Mouse (Mus musculus): Measurements from ENCODE around the gene Fbrsl1. TPM values are rescaled to one million over a fixed set of nuclear protein-coding genes. Genes with fewer than 3 reads are reported as not detected.

Fbrsl1 gene
- polyA plus RNA-seq, 1 experiment, result 12.2 TPM

GRCm38 (mm10) chr5:110378181-110378583, 70.1 kb downstream of the Fbrsl1 start:
- H3K4me3 ChIP-seq (ENCODE audit: insufficient read depth, low read depth, low read length), result no peak overlapping the region
- no peak overlapping the region for H3K27ac ChIP-seq (replicated peaks; ENCODE audit: low read depth, low read length)
- no peaks in the 10 kb centered on the region for H3K4me1 ChIP-seq (ENCODE audit: control insufficient read depth, insufficient read depth, insufficient read length, low read length)

- H3K27ac ChIP-seq (replicated peaks; ENCODE audit: low read depth, low read length), result no peak overlapping the region
- H3K4me1 ChIP-seq (ENCODE audit: control insufficient read depth, insufficient read depth, insufficient read length, low read length), result no peaks in the 10 kb centered on the region
- H3K4me3 ChIP-seq (ENCODE audit: insufficient read depth, low read depth, low read length), result no peak overlapping the region
These were observed 71.4 kb downstream of the Fbrsl1 start for GRCm38 (mm10) chr5:110376802-110377433.

- no peak overlapping the region for H3K27ac ChIP-seq (replicated peaks; ENCODE audit: low read depth, low read length)
These were observed 84.3 kb downstream of the Fbrsl1 start for GRCm38 (mm10) chr5:110363822-110364545.

GRCm38 (mm10) chr5:110363179-110363821, 85.0 kb downstream of the Fbrsl1 start:
- Histone ChIP-seq H3K27ac (replicated peaks; ENCODE audit: low read depth, low read length) (0 out of 2 replicates have a peak overlapping the region, but pooled peaks have one; percentile 45), H3K4me3 (ENCODE audit: insufficient read depth, low read depth, low read length) (peak overlapping the region; percentile 49), H3K4me1 (ENCODE audit: control insufficient read depth, insufficient read depth, insufficient read length, low read length) (no peaks in the 10 kb centered on the region; the same call in 1 of the 2 replicates)

More at GRCm38 (mm10) chr5:110363822-110364545, 84.3 kb downstream of the Fbrsl1 start:
- peak overlapping the region; percentile 49 for H3K4me3 ChIP-seq (ENCODE audit: insufficient read depth, low read depth, low read length)
- no peaks in the 10 kb centered on the region; the same call in 1 of the 2 replicates for H3K4me1 ChIP-seq (ENCODE audit: control insufficient read depth, insufficient read depth, insufficient read length, low read length)

- peak overlapping the region; percentile 49 for H3K4me3 ChIP-seq (ENCODE audit: insufficient read depth, low read depth, low read length)
- no peaks in the 10 kb centered on the region; the same call in 1 of the 2 replicates for H3K4me1 ChIP-seq (ENCODE audit: control insufficient read depth, insufficient read depth, insufficient read length, low read length)
- no peak overlapping the region for H3K27ac ChIP-seq (replicated peaks; ENCODE audit: low read depth, low read length)
These were observed 85.5 kb downstream of the Fbrsl1 start for GRCm38 (mm10) chr5:110362813-110363178.

GRCm38 (mm10) chr5:110361465-110361864, 86.8 kb downstream of the Fbrsl1 start:
- no peak overlapping the region for H3K4me3 ChIP-seq (ENCODE audit: insufficient read depth, low read depth, low read length)
- no peak overlapping the region for H3K27ac ChIP-seq (replicated peaks; ENCODE audit: low read depth, low read length)
- H3K4me1 ChIP-seq (ENCODE audit: control insufficient read depth, insufficient read depth, insufficient read length, low read length), result no peaks in the 10 kb centered on the region; the same call in 1 of the 2 replicates

- no peak overlapping the region for H3K4me3 ChIP-seq (ENCODE audit: insufficient read depth, low read depth, low read length)
- no peaks in the 10 kb centered on the region for H3K4me1 ChIP-seq (ENCODE audit: control insufficient read depth, insufficient read depth, insufficient read length, low read length)
These were observed 90.6 kb downstream of the Fbrsl1 start for GRCm38 (mm10) chr5:110357531-110358179.

GRCm38 (mm10) chr5:110354716-110355115, 93.6 kb downstream of the Fbrsl1 start:
- Histone ChIP-seq H3K4me3 (ENCODE audit: insufficient read depth, low read depth, low read length) (no peak overlapping the region), H3K4me1 (ENCODE audit: control insufficient read depth, insufficient read depth, insufficient read length, low read length) (no peaks in the 10 kb centered on the region), H3K27ac (replicated peaks; ENCODE audit: low read depth, low read length) (no peak overlapping the region)

More at GRCm38 (mm10) chr5:110357531-110358179, 90.6 kb downstream of the Fbrsl1 start:
- no peak overlapping the region for H3K27ac ChIP-seq (replicated peaks; ENCODE audit: low read depth, low read length)

GRCm38 (mm10) chr5:110347006-110347405, 101.3 kb downstream of the Fbrsl1 start:
- no peak overlapping the region for H3K27ac ChIP-seq (replicated peaks; ENCODE audit: low read depth, low read length)
- no peaks in the 10 kb centered on the region for H3K4me1 ChIP-seq (ENCODE audit: control insufficient read depth, insufficient read depth, insufficient read length, low read length)
- no peak overlapping the region for H3K4me3 ChIP-seq (ENCODE audit: insufficient read depth, low read depth, low read length)

GRCm38 (mm10) chr5:110345553-110345952, 102.8 kb downstream of the Fbrsl1 start:
- Histone ChIP-seq H3K4me3 (ENCODE audit: insufficient read depth, low read depth, low read length) (no peak overlapping the region), H3K27ac (replicated peaks; ENCODE audit: low read depth, low read length) (no peak overlapping the region), H3K4me1 (ENCODE audit: control insufficient read depth, insufficient read depth, insufficient read length, low read length) (no peaks in the 10 kb centered on the region)

GRCm38 (mm10) chr5:110344524-110344923, 103.8 kb downstream of the Fbrsl1 start, which contains the start of gene Lrcol1:
Gene Lrcol1 (plus strand): TSS chr5:110344730.
- no peak within 1 kb of the TSS for H3K4me3 ChIP-seq (ENCODE audit: insufficient read depth, low read depth, low read length)
- H3K27ac ChIP-seq (replicated peaks; ENCODE audit: low read depth, low read length), result no peak within 1 kb of the TSS

GRCm38 (mm10) chr5:110342648-110343284, 105.5 kb downstream of the Fbrsl1 start, which contains the start of gene P2rx2:
Gene P2rx2 (minus strand): TSS chr5:110343212.
- H3K27ac ChIP-seq (replicated peaks; ENCODE audit: low read depth, low read length), result no peak within 1 kb of the TSS
- no peaks in the 10 kb centered on the region for H3K4me1 ChIP-seq (ENCODE audit: control insufficient read depth, insufficient read depth, insufficient read length, low read length)
- peak within 1 kb of the TSS; percentile 46 for H3K4me3 ChIP-seq (ENCODE audit: insufficient read depth, low read depth, low read length)

More at GRCm38 (mm10) chr5:110344524-110344923, 103.8 kb downstream of the Fbrsl1 start, which contains the start of gene Lrcol1:
- H3K4me1 ChIP-seq (ENCODE audit: control insufficient read depth, insufficient read depth, insufficient read length, low read length), result no peaks in the 10 kb centered on the region

GRCm38 (mm10) chr5:110338792-110339191, 109.5 kb downstream of the Fbrsl1 start:
- Histone ChIP-seq H3K27ac (replicated peaks; ENCODE audit: low read depth, low read length) (no peak overlapping the region), H3K4me1 (ENCODE audit: control insufficient read depth, insufficient read depth, insufficient read length, low read length) (no peaks in the 10 kb centered on the region), H3K4me3 (ENCODE audit: insufficient read depth, low read depth, low read length) (no peak overlapping the region)

- H3K4me3 ChIP-seq (ENCODE audit: insufficient read depth, low read depth, low read length), result no peak overlapping the region
- H3K27ac ChIP-seq (replicated peaks; ENCODE audit: low read depth, low read length), result no peak overlapping the region
- H3K4me1 ChIP-seq (ENCODE audit: control insufficient read depth, insufficient read depth, insufficient read length, low read length), result no peaks in the 10 kb centered on the region
These were observed 117.8 kb downstream of the Fbrsl1 start for GRCm38 (mm10) chr5:110330508-110330907.

Data from brown adipose tissue, adult 24 weeks (tissue).